Mouse (Mus musculus): ENCODE results near the gene Abhd2. TPM values are rescaled to one million over a fixed set of nuclear protein-coding genes. Genes with fewer than 3 reads are reported as not detected.

Abhd2 gene
- 8.2 and 11.9 TPM in 2 replicates for polyA plus RNA-seq (2015; fragmentation: Nextera tagmentation; extraction: Ambion mirVana)

- Histone ChIP-seq H3K36me3 (peaks cover 10% of the 10 kb centered on the region; the same call in 1 of the 2 replicates), H3K4me2 (peak within 1 kb of the TSS; percentile 91), H3K27me3 (no peaks in the 10 kb centered on the region), H3K9me3 (replicated peaks) (no peaks in the 10 kb centered on the region), H3K27ac (peak within 1 kb of the TSS; percentile 94), H3K9ac (peak within 1 kb of the TSS; percentile 97), H3K4me1 (replicated peaks) (peaks cover 91% of the 10 kb centered on the region), H3K4me3 (replicated peaks) (peak within 1 kb of the TSS; percentile 90)
- DNase-seq: peak; percentile 99
- ATAC-seq (ENCODE audit: low read depth): peak; percentile 93
- under 1% methylated on average over 54 of the region's 54 CpGs for WGBS (ENCODE audit: insufficient replicate concordance)
These were observed at the start of gene Abhd2 for GRCm38 (mm10) chr7:79272789-79273718. Abhd2 (plus strand) TSS chr7:79273199.

DNA sequence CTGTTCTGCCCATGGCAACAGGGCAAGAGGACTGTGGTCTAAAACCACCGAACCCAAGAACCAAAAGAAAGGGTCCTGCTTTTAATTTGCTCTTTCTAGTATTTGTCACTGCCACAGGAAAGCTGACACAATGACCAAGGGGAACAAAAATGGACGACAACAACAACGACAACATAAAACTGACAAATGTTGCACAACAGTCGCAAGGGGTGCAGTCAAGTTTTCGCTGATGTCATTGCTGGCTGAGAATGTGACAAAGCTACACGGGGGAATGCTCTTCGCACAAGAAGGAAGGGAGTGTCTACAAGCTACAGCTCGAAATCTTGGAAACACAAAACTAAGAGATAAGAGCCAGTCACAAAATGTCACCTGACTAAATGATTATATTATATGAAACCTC is 47.5 kb upstream of the Abhd2 start:
- ATAC-seq (ENCODE audit: low read depth) (no peak), DNase-seq (no peak)
- H3K36me3 ChIP-seq: no peaks in the 10 kb centered on the region
- H3K9ac ChIP-seq: no peak overlapping the region
- no peak overlapping the region for H3K27ac ChIP-seq
- 34% methylated on average over 8 of the region's 8 CpGs for WGBS (ENCODE audit: insufficient replicate concordance)
- H3K4me3 ChIP-seq (replicated peaks): no peak overlapping the region
- H3K4me1 ChIP-seq (replicated peaks): no peaks in the 10 kb centered on the region
- no peaks in the 10 kb centered on the region for H3K27me3 ChIP-seq
- H3K4me2 ChIP-seq: no peak overlapping the region
- H3K9me3 ChIP-seq (replicated peaks): no peaks in the 10 kb centered on the region

DNA sequence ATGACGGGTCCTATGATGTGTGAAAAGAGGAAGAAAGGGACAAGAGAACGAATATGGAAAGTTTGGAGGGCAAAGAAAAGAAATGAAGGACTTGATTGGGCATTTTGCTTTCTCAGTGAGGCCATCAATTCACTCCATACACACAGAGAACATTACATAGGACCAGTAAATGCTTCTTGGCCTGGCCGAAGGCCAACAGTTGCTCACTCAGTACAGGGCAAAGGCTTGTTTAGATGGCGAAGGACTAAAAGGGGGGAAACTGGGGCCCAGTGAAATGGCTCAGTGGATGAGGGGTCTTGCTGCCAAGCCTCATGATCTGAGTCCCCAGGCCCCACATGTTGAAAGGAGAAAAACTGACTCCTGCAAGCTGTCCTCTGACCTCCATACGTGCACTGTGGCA is 46.8 kb upstream of the Abhd2 start:
- H3K36me3 ChIP-seq: no peaks in the 10 kb centered on the region
- H3K9ac ChIP-seq: no peak overlapping the region
- DNase-seq (no peak), ATAC-seq (ENCODE audit: low read depth) (no peak)
- WGBS (ENCODE audit: insufficient replicate concordance): 60% methylated on average over 5 of the region's 5 CpGs
- no peaks in the 10 kb centered on the region for H3K9me3 ChIP-seq (replicated peaks)
- no peaks in the 10 kb centered on the region for H3K27me3 ChIP-seq
- no peak overlapping the region for H3K4me2 ChIP-seq
- no peak overlapping the region for H3K4me3 ChIP-seq (replicated peaks)
- H3K27ac ChIP-seq: no peak overlapping the region
- no peaks in the 10 kb centered on the region for H3K4me1 ChIP-seq (replicated peaks)

GRCm38 (mm10) chr7:79226834-79227486 is 46.0 kb upstream of the Abhd2 start:
- H3K4me3 ChIP-seq (replicated peaks): no peak overlapping the region
- H3K9ac ChIP-seq: no peak overlapping the region
- 53% methylated on average over 7 of the region's 10 CpGs for WGBS (ENCODE audit: insufficient replicate concordance)
- no peaks in the 10 kb centered on the region for H3K36me3 ChIP-seq
- ATAC-seq (ENCODE audit: low read depth) (no peak), DNase-seq (no peak)
- H3K27me3 ChIP-seq: no peaks in the 10 kb centered on the region
- H3K4me2 ChIP-seq: no peak overlapping the region
- no peaks in the 10 kb centered on the region for H3K4me1 ChIP-seq (replicated peaks)
- no peak overlapping the region for H3K27ac ChIP-seq
- no peaks in the 10 kb centered on the region for H3K9me3 ChIP-seq (replicated peaks)

- no peaks in the 10 kb centered on the region for H3K27me3 ChIP-seq
These were observed 44.5 kb upstream of the Abhd2 start for GRCm38 (mm10) chr7:79228471-79228870.

DNA sequence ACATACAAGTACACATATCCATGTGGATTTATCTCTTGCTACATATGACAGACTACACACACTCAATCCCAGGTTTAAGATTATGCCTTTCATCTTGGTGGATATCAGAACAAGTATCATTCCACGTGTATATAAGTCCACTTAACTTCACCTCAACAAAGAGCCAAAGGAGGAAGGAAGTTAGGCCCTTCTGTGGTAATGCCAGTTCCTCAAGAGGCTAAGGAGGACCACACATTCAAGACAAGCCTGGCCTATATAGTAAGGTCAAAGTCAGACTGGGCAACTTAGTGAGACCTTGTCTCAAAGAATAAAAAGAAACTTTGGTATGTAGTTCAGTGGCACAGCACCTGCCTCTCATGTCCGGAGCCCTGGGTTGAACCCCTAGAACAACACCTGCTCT is 41.4 kb upstream of the Abhd2 start:
- no peaks in the 10 kb centered on the region for H3K9me3 ChIP-seq (replicated peaks)
- H3K27me3 ChIP-seq: no peaks in the 10 kb centered on the region
- H3K4me3 ChIP-seq (replicated peaks): no peak overlapping the region
- no peak overlapping the region for H3K4me2 ChIP-seq
- 37% methylated on average over 2 of the region's 2 CpGs for WGBS (ENCODE audit: insufficient replicate concordance)
- no peak overlapping the region for H3K27ac ChIP-seq
- H3K9ac ChIP-seq: no peak overlapping the region
- ATAC-seq (ENCODE audit: low read depth): no peak
- H3K36me3 ChIP-seq: no peaks in the 10 kb centered on the region
- no peaks in the 10 kb centered on the region for H3K4me1 ChIP-seq (replicated peaks)
- DNase-seq: no peak

More at GRCm38 (mm10) chr7:79228471-79228870, 44.5 kb upstream of the Abhd2 start:
- WGBS (ENCODE audit: insufficient replicate concordance): 20% methylated on average over 9 of the region's 9 CpGs
- H3K27ac ChIP-seq: no peak overlapping the region
- peak; percentile 46 for DNase-seq
- no peak overlapping the region for H3K9ac ChIP-seq
- no peak overlapping the region for H3K4me3 ChIP-seq (replicated peaks)
- H3K9me3 ChIP-seq (replicated peaks): no peaks in the 10 kb centered on the region
- no peak overlapping the region for H3K4me2 ChIP-seq
- H3K36me3 ChIP-seq: no peaks in the 10 kb centered on the region
- peak; percentile 54; the same call in 1 of the 2 replicates for ATAC-seq (ENCODE audit: low read depth)
- no peaks in the 10 kb centered on the region for H3K4me1 ChIP-seq (replicated peaks)

- Histone ChIP-seq H3K4me2 (no peak overlapping the region), H3K9ac (no peak overlapping the region), H3K9me3 (replicated peaks) (no peaks in the 10 kb centered on the region), H3K4me3 (replicated peaks) (no peak overlapping the region), H3K27me3 (no peaks in the 10 kb centered on the region), H3K4me1 (replicated peaks) (no peaks in the 10 kb centered on the region), H3K27ac (no peak overlapping the region), H3K36me3 (no peaks in the 10 kb centered on the region)
- ATAC-seq (ENCODE audit: low read depth): no peak
- 50% methylated on average over 10 of the region's 10 CpGs for WGBS (ENCODE audit: insufficient replicate concordance)
- DNase-seq: no peak
These were observed 41.0 kb upstream of the Abhd2 start for GRCm38 (mm10) chr7:79232048-79232447.

DNA sequence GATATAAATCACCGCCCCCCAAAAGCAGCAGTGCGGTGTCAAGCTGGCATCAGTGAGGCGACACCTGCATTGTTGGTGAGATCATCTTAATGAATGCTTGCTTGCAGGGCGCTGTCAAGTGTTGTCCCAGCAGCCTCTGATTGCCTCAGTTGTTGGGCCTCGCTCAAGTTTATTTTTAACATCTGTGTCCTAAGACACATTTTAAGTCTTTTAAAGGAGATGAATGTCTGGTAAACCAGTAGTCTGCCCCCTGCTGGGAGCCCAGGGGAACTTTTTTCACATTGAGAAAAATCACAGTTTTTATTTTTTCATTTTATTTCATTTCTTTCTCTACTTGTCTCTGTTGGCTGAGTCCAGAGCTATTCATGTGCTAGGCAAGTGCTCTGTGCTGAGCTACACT is 34.3 kb upstream of the Abhd2 start:
- Histone ChIP-seq H3K4me3 (replicated peaks) (no peak overlapping the region), H3K36me3 (no peaks in the 10 kb centered on the region), H3K4me2 (no peak overlapping the region), H3K4me1 (replicated peaks) (0 out of 2 replicates have a peak, but pooled peaks cover 2% of the 10 kb centered on the region), H3K9ac (no peak overlapping the region), H3K27me3 (peaks cover 17% of the 10 kb centered on the region; the same call in 1 of the 2 replicates), H3K9me3 (replicated peaks) (no peaks in the 10 kb centered on the region), H3K27ac (no peak overlapping the region)
- ATAC-seq (ENCODE audit: low read depth): no peak
- 72% methylated on average over 5 of the region's 5 CpGs for WGBS (ENCODE audit: insufficient replicate concordance)
- DNase-seq: no peak

GRCm38 (mm10) chr7:79241931-79242625 is 30.9 kb upstream of the Abhd2 start:
- Histone ChIP-seq H3K27ac (no peak overlapping the region), H3K4me2 (no peak overlapping the region), H3K9ac (no peak overlapping the region), H3K4me3 (replicated peaks) (no peak overlapping the region), H3K9me3 (replicated peaks) (no peaks in the 10 kb centered on the region), H3K4me1 (replicated peaks) (peaks cover 2% of the 10 kb centered on the region; the same call in 1 of the 2 replicates), H3K27me3 (peaks cover 33% of the 10 kb centered on the region), H3K36me3 (no peaks in the 10 kb centered on the region)
- ATAC-seq (ENCODE audit: low read depth): no peak; the same call in 1 of the 2 replicates
- 53% methylated on average over 10 of the region's 10 CpGs for WGBS (ENCODE audit: insufficient replicate concordance)
- no peak for DNase-seq

DNA sequence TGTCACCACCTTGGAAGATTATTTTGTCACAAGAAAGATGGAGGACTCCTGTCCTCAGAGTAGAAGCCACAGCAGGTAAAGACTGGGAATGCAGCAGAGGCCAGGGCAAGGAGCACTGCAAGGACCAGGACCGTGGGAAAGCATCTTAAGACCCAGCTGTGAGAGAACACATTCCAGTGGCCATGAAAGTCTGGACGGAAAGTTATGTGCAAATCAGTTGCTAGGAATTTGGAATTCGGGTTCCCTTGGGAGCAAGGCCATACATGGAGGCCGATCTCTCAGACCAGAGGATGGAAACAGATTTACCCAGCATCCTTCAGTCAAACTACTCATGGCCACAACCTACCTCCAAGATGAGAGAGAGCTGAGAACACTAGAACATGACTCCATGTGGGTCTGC is 29.8 kb upstream of the Abhd2 start:
- DNase-seq: no peak
- 59% methylated on average over 4 of the region's 4 CpGs for WGBS (ENCODE audit: insufficient replicate concordance)

More for the DNA sequence above, 29.8 kb upstream of the Abhd2 start:
- no peak overlapping the region for H3K4me3 ChIP-seq (replicated peaks)
- no peak overlapping the region for H3K27ac ChIP-seq
- no peaks in the 10 kb centered on the region for H3K36me3 ChIP-seq
- H3K4me1 ChIP-seq (replicated peaks): peaks cover 13% of the 10 kb centered on the region
- no peak for ATAC-seq (ENCODE audit: low read depth)
- H3K27me3 ChIP-seq: peaks cover 37% of the 10 kb centered on the region
- no peak overlapping the region for H3K9ac ChIP-seq
- no peak overlapping the region for H3K4me2 ChIP-seq
- H3K9me3 ChIP-seq (replicated peaks): no peaks in the 10 kb centered on the region

Measured in liver, embryonic 13.5 days (tissue).